Mouse (Mus musculus) heart, embryonic 15.5 days (tissue): ENCODE results near the gene Gm21983. TPM values are rescaled to one million over a fixed set of nuclear protein-coding genes. Genes with fewer than 3 reads are reported as not detected.

ENCODE experiments used
- ATAC-seq: fragments of 200-750 bp; cut with Nextera tagmentation; replicated peaks from 2 replicates; pipeline ENCODE4 v1.8.0; 2017; ENCODE audit warnings: low read depth, moderate TSS enrichment; ENCODE audit not compliant: insufficient number of reproducible peaks, insufficient read depth, low FRiP score
- H3K27ac ChIP-seq: fragments of 300-500 bp; sonication (generic); 2 replicates; pipeline ENCODE4 v1.5.1; 2015; ENCODE audit warnings: mild to moderate bottlenecking, inconsistent platforms
- H3K27me3 ChIP-seq: fragments of 300-500 bp; sonication (generic); 2 replicates; pipeline ENCODE4 v1.6.1; 2015; ENCODE audit warnings: inconsistent platforms
- H3K36me3 ChIP-seq: fragments of 300-500 bp; sonication (generic); 2 replicates; pipeline ENCODE4 v1.6.1; 2015; ENCODE audit warnings: mild to moderate bottlenecking, inconsistent platforms
- H3K4me1 ChIP-seq: fragments of 300-500 bp; sonication (generic); replicated peaks from 2 replicates; pipeline ENCODE4 v1.6.1; 2015; ENCODE audit warnings: inconsistent platforms
- H3K4me2 ChIP-seq: fragments of 300-500 bp; sonication (generic); 2 replicates; pipeline ENCODE4 v1.6.1; 2015; ENCODE audit warnings: inconsistent platforms, mild to moderate bottlenecking, moderate library complexity
- H3K4me3 ChIP-seq: fragments of 300-500 bp; sonication (generic); 2 replicates; pipeline ENCODE4 v1.5.1; 2015; ENCODE audit warnings: mild to moderate bottlenecking, inconsistent platforms
- H3K9ac ChIP-seq: fragments of 300-500 bp; sonication (generic); 2 replicates; pipeline ENCODE4 v1.6.1; 2015; ENCODE audit warnings: mild to moderate bottlenecking, inconsistent platforms
- H3K9me3 ChIP-seq: fragments of 300-500 bp; sonication (generic); replicated peaks from 2 replicates; pipeline ENCODE4 v1.6.1; 2016; ENCODE audit warnings: inconsistent platforms
- WGBS: fragments of 180-500 bp; shearing (Covaris S2); methylation state at CpG from one replicate; pipeline ENCODE4 v1.1.7; 2015; ENCODE audit warnings: mixed read lengths; 5-methylcytosine and 5-hydroxymethylcytosine counted together
- polyA plus RNA-seq: library from polyadenylated mRNA; unstranded; fragments of >200 nt; fragmentation: Nextera tagmentation; extraction: Ambion mirVana; gene quantifications from 2 replicates; pipeline ENCODE4 v1.2.1, GENCODE M21; 2015

Gm21983 gene
- polyA plus RNA-seq = not detected in 2 replicates

DNA sequence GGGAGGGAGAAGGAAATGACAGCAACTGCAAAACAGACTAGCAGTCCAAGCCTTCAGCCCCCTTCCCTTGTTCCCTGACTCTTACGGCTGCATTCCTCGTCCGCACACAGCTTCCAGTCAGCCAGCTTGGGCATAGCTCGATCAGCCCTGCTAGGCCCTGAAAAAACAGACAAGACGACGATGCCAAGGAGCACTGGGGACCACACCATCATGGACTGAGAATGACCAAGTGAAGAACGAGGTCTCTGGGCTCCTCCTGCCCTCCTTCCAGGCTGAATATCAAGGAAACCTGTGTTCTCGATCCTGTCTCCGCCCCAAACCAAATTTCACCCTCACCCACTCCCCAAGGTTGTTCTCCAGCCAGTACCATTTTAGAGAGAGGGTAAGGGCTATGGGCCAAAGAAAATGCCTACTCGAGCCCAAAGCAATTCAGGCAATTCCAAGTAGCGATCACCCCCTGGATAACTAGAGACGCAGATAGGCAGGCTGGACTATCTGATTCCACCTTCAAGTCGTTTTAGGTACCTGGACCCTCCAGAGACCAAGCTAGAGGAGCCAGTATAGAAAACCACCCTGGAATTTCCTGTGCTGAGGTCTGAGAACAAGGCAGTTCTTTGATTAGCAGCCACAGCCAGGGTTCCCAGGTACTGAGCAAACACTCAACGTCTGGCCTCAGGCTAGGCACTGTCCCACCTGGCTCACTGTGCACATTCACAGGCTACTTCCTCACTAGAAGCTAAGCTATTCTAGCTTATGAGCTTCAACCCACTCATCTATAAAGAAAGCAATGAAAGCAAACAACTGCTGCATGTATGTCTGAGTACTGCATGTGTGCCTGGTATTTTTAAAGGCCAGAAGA, at the start of gene Gm21983, which contains the start of gene Mia:
Gm21983 (minus strand) TSS at position 250 of the 859 bp plus-strand sequence.
Mia (minus strand) TSS at position 321 of the 859 bp plus-strand sequence.
- Histone ChIP-seq H3K27me3 (no peaks in the 10 kb centered on the region), H3K9ac (no peak within 1 kb of the TSS), H3K27ac (peak within 1 kb of the TSS; percentile 47), H3K9me3 (no peaks in the 10 kb centered on the region), H3K4me2 (no peak within 1 kb of the TSS), H3K4me1 (peaks cover 16% of the 10 kb centered on the region), H3K36me3 (peaks cover 20% of the 10 kb centered on the region), H3K4me3 (no peak within 1 kb of the TSS)
- no peak for ATAC-seq
- WGBS = 66% methylated on average over 14 of the region's 14 CpGs

DNA sequence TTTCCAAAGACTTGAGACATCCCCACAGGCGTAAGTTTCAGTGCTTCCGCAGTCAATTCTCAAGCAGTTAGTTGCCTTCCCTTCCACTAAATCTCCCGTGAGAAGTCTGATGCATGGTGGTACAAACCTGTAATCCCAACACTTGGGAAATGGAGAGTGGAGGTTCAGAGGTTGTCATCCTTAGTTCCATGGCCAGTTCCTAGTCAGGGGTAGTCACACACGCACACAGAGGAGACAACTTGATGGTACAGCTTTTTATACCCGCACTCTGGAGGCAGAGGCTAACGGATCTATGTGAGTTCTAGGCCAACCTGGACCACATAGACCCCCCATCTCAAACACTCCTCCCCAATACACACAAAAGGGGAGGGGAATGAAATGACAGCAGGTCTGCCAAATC, 48.0 kb upstream of the Gm21983 start:
- Histone ChIP-seq H3K27ac (peak overlapping the region; percentile 92), H3K9ac (peak overlapping the region; percentile 89), H3K4me1 (peaks cover 56% of the 10 kb centered on the region), H3K4me3 (peak overlapping the region; percentile 96), H3K36me3 (no peaks in the 10 kb centered on the region), H3K4me2 (peak overlapping the region; percentile 77), H3K9me3 (no peaks in the 10 kb centered on the region), H3K27me3 (no peaks in the 10 kb centered on the region)
- 19% methylated on average over 6 of the region's 6 CpGs for WGBS
- no peak for ATAC-seq

DNA sequence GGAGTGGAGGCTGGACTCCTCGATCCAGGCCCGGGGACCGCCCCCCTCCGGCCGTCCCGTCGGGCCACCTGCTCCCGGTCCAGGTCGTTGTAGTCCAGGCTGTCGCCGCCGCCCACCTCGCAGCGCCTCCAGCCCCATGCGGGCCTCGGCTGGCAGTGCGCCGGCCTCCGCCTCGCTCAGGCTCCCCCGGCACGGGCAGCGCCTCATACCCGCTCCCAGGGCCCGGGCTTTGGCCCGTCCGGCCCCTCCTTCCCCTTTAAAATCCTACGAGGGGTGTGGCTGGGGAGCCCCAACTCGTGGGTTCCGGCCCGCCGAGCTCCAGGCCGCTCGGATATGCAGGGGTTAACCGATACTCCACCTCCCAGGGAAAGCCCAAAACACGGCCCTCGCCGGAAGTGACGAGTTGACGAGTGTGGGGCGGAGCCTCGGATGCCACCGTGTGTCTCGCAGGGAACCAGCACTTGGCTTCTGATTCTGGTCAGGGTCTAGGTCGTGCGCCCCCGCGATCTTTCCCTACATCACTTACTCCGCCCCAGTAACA, 47.5 kb upstream of the Gm21983 start, which contains the start of gene Itpkc:
Itpkc (minus strand) TSS at position 381 of the 541 bp plus-strand sequence.
- Histone ChIP-seq H3K4me1 (peaks cover 51% of the 10 kb centered on the region), H3K27ac (peak within 1 kb of the TSS; percentile 92), H3K4me2 (peak within 1 kb of the TSS; percentile 77), H3K9ac (peak within 1 kb of the TSS; percentile 89), H3K4me3 (peak within 1 kb of the TSS; percentile 96), H3K27me3 (no peaks in the 10 kb centered on the region), H3K36me3 (no peaks in the 10 kb centered on the region), H3K9me3 (no peaks in the 10 kb centered on the region)
- WGBS = under 1% methylated on average over 49 of the region's 49 CpGs
- ATAC-seq = peak; percentile 82

DNA sequence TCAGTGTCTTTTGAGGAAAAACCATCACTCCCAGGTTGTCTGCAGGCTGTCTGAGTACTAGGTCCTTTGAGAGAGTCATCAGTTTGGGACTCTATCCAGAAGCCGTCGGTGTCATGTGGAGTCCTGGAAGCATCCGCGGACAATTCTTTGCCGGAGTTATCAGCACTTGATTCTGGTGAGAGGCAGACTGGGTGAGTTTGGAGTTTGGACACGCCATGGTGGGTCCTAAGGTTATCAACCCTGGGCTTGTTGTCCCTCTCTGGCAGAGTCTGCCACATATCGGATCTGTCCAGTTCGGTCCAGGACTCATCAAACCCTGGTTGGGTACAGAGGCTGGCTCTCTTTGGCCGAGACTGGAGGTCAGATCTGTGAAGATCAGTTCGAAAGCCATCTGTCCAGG, 46.8 kb upstream of the Gm21983 start:
- H3K36me3 ChIP-seq = no peaks in the 10 kb centered on the region
- WGBS = 1% methylated on average over 10 of the region's 10 CpGs
- H3K9ac ChIP-seq = peak overlapping the region; percentile 89
- no peaks in the 10 kb centered on the region for H3K27me3 ChIP-seq
- H3K27ac ChIP-seq = peak overlapping the region; percentile 92
- peaks cover 48% of the 10 kb centered on the region for H3K4me1 ChIP-seq
- peak overlapping the region; percentile 77 for H3K4me2 ChIP-seq
- no peaks in the 10 kb centered on the region for H3K9me3 ChIP-seq
- ATAC-seq = no peak
- H3K4me3 ChIP-seq = peak overlapping the region; percentile 96

DNA sequence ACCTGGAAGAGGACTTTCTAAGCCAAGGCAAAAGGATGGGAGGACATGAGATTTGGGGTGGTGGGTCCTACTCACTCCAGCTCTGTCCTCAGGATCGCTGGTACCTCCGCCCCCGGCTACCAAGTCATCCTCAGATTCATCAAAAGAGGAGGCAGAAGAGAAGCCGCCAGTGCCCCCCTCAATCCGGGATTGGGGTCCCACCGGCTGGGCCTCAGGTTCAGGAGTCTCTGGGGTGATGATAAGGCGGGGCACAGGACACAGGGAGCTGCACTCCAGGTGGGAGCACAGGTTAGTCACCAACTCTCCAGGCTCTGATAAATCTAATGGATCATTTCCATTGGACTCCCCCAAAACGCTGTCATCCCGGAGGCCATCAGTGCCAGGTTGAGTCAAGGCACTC, 46.4 kb upstream of the Gm21983 start:
- H3K9me3 ChIP-seq = no peaks in the 10 kb centered on the region
- ATAC-seq = no peak
- peak overlapping the region; percentile 89 for H3K9ac ChIP-seq
- no peaks in the 10 kb centered on the region for H3K36me3 ChIP-seq
- H3K4me3 ChIP-seq = peak overlapping the region; percentile 96
- H3K4me1 ChIP-seq = peaks cover 44% of the 10 kb centered on the region
- H3K4me2 ChIP-seq = peak overlapping the region; percentile 77
- H3K27ac ChIP-seq = no peak overlapping the region
- no peaks in the 10 kb centered on the region for H3K27me3 ChIP-seq
- WGBS = 29% methylated on average over 9 of the region's 9 CpGs

DNA sequence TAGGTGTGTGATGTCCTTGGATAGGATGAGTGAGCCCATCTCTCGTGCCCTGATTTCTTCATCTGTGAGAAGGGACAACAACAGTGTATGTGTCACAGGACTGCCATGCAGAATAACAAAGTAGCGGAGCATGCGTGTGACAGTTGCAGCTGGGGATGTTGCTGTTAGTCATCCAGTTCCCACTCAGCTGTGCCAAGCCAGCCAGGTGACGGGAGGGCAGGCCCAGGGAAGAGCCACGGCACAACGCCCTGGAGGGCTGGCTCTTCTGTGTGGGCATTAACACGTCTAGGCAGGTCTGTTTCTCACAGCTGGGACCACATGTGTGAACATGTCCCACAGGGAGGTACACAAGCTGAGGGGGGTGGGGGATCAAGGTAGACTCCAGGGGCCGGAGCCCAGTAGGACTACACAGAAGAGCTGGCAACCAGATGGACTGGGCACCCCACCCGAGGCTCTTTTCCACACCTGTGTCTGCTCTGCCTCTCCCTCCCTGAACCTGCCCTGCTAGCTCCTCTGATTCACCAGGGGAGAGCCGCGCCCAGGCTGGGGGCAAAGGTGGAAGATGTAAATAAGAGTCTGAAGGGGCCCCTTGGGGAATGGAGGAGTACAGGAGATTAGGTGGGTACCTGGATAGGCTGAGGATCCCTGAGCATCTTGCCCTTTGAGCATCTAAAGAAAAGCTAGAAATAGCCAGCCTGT, 44.1 kb upstream of the Gm21983 start:
- Histone ChIP-seq H3K9ac (no peak overlapping the region; the same call in 1 of the 2 replicates), H3K4me3 (no peak overlapping the region), H3K27me3 (no peaks in the 10 kb centered on the region), H3K27ac (no peak overlapping the region), H3K36me3 (no peaks in the 10 kb centered on the region), H3K9me3 (no peaks in the 10 kb centered on the region), H3K4me2 (no peak overlapping the region), H3K4me1 (peaks cover 38% of the 10 kb centered on the region)
- ATAC-seq = no peak
- WGBS = 81% methylated on average over 11 of the region's 11 CpGs

DNA sequence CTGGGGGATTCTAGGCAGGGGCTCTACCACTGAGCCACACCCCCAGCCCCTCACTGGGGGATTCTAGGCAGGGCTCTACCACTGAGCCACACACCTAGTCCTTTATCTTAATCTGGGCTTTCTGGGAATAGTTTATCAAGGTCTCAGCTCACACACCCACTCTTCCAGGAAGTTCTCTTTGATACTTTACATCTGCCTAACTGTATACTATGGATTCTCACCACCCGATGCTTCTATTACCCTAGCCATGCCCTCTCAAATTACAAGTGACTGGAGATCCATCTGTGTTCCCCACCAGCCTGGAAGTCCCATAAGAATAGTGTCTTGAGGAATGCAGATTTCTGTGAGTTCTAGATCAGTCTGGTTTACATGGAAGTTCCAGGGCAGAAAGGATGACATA, 41.7 kb upstream of the Gm21983 start:
- Histone ChIP-seq H3K9ac (no peak overlapping the region), H3K27me3 (no peaks in the 10 kb centered on the region), H3K27ac (no peak overlapping the region), H3K4me1 (peaks cover 31% of the 10 kb centered on the region), H3K9me3 (no peaks in the 10 kb centered on the region), H3K4me2 (no peak overlapping the region), H3K36me3 (0 out of 2 replicates have a peak, but pooled peaks cover 4% of the 10 kb centered on the region), H3K4me3 (no peak overlapping the region)
- WGBS = 68% methylated on average over 1 of the region's 1 CpGs
- no peak for ATAC-seq

DNA sequence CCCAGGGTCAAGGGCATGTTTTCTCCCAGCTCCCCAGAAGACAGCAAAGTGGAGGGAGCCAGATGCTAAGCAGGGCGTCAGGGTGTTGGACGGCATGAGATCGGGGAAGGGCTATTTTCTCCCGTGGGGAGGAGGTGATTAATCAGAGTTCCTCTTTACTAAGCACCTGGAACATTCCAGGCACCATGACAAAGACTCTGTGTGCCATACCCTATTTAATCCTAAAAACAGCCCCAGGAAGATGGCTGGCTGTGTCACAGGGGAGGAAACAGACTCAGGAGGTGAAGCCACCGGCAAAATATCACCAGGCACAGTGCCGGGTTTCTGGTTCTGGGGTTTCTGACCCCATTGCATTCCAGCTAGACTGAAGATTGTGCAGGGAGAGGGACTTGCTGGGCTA, 41.1 kb upstream of the Gm21983 start:
- Histone ChIP-seq H3K9ac (no peak overlapping the region), H3K27ac (no peak overlapping the region)

DNA sequence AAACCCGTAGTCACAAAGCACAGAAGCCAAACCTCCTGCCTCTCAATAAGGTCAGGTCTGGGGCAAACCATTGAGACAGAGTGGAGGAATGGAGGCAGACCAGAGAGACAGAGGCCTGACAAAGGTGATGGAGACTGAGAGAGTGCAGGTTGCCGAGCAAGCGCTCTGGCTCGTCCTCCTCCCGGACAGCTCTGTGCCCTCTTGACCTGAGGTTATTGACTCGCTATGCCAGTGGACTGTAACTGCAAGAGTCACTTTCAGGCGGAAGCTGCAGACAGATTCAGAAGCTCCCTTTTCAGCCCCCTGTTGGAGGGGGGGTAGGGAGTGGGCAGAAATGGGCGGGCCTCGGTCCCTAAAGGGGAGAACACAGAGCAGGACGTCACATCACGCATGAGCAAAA, 39.1 kb upstream of the Gm21983 start:
- 84% methylated on average over 11 of the region's 11 CpGs for WGBS

More for the DNA sequence above, 41.1 kb upstream of the Gm21983 start:
- 0 out of 2 replicates have a peak, but pooled peaks cover 4% of the 10 kb centered on the region for H3K36me3 ChIP-seq
- no peaks in the 10 kb centered on the region for H3K9me3 ChIP-seq
- 54% methylated on average over 6 of the region's 6 CpGs for WGBS
- no peaks in the 10 kb centered on the region for H3K27me3 ChIP-seq
- H3K4me1 ChIP-seq = peaks cover 25% of the 10 kb centered on the region
- H3K4me3 ChIP-seq = no peak overlapping the region
- no peak overlapping the region for H3K4me2 ChIP-seq
- ATAC-seq = no peak

DNA sequence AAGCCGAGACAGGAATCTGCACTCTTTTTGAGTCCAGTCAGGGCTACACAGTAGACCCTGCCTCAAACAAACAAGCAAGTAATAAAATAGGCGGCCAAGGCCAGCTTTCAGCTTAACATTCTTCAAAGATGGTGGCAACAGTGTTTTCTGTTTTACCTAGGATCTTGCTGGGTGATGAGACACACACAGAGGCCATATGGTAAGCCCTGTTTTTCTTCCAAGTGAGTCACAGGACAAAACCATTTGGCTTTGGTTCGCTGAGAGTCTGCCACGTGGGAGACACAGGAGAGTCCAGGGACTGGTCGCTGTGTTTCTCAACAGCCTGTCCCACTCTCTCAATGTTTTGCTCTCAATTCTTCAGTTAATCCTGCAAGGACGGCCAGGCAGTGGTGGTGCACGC, 37.7 kb upstream of the Gm21983 start:
- WGBS = 81% methylated on average over 7 of the region's 7 CpGs
- Histone ChIP-seq H3K36me3 (peaks cover 21% of the 10 kb centered on the region; the same call in 1 of the 2 replicates), H3K27ac (no peak overlapping the region), H3K9me3 (no peaks in the 10 kb centered on the region), H3K9ac (no peak overlapping the region), H3K4me2 (no peak overlapping the region), H3K27me3 (no peaks in the 10 kb centered on the region), H3K4me3 (no peak overlapping the region), H3K4me1 (no peaks in the 10 kb centered on the region)
- no peak for ATAC-seq

More for the DNA sequence above, 39.1 kb upstream of the Gm21983 start:
- no peaks in the 10 kb centered on the region for H3K9me3 ChIP-seq
- no peak overlapping the region for H3K27ac ChIP-seq
- peaks cover 5% of the 10 kb centered on the region for H3K4me1 ChIP-seq
- ATAC-seq = no peak
- no peak overlapping the region for H3K4me3 ChIP-seq
- H3K4me2 ChIP-seq = no peak overlapping the region
- peaks cover 12% of the 10 kb centered on the region; the same call in 1 of the 2 replicates for H3K36me3 ChIP-seq
- H3K9ac ChIP-seq = no peak overlapping the region
- no peaks in the 10 kb centered on the region for H3K27me3 ChIP-seq

DNA sequence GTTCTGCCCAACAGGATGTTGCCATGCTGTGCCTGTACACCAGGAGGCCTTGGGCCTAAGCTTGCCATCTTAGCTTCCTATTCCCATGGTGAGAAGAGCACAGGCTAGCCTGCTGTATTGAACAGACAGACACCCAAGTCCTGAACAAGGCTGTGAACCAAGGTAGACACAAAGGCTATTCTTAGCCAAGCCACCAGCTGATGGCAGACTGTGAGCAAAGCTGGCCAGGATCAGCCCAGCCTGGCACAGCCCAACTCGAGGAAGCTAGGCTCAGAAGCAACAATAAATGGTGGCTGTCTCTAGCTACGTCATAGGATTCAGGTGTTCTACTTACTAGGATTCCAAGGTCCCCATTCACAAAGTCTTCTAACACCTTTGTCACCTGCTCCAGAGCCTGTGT, 31.7 kb upstream of the Gm21983 start:
- Histone ChIP-seq H3K27me3 (no peaks in the 10 kb centered on the region), H3K4me3 (no peak overlapping the region), H3K4me2 (no peak overlapping the region), H3K4me1 (no peaks in the 10 kb centered on the region), H3K9ac (no peak overlapping the region), H3K27ac (no peak overlapping the region), H3K9me3 (no peaks in the 10 kb centered on the region), H3K36me3 (peaks cover 46% of the 10 kb centered on the region; the same call in 1 of the 2 replicates)
- 86% methylated on average over 2 of the region's 2 CpGs for WGBS
- no peak for ATAC-seq
